Mouse (Mus musculus): Measurements from ENCODE around the gene Drg1.
A peak's percentile ranks its signal among the peaks of the same experiment; 100 is the strongest.
"Not testable (repeated sequence)": the region's sequence is repeated elsewhere in the genome, so short reads cannot be mapped to it uniquely, and the experiment has no call there.

Gene Drg1

GRCm38 (mm10) chr11:3167129-3167528 is 99.1 kb downstream of the Drg1 start:
- DNase-seq (ENCODE audit: low read depth, low spot score), result not testable (repeated sequence)

- DNase-seq (ENCODE audit: low read depth, low spot score), result not testable (repeated sequence)
Measured at GRCm38 (mm10) chr11:3166321-3166720, 99.9 kb downstream of the Drg1 start.

- peak; percentile 45 for DNase-seq (ENCODE audit: low read depth, low spot score)
Measured at GRCm38 (mm10) chr11:3165210-3165782, 100.9 kb downstream of the Drg1 start.

- DNase-seq (ENCODE audit: low read depth, low spot score), result peak; percentile 15
Measured at GRCm38 (mm10) chr11:3163661-3164060, 102.6 kb downstream of the Drg1 start.

GRCm38 (mm10) chr11:3163122-3163521 is 103.1 kb downstream of the Drg1 start:
- peak; percentile 21 for DNase-seq (ENCODE audit: low read depth, low spot score)

- peak; percentile 25 for DNase-seq (ENCODE audit: low read depth, low spot score)
Measured at GRCm38 (mm10) chr11:3162236-3162897, 103.8 kb downstream of the Drg1 start.

GRCm38 (mm10) chr11:3161370-3161769 is 104.8 kb downstream of the Drg1 start:
- peak; percentile 15 for DNase-seq (ENCODE audit: low read depth, low spot score)

- not testable (repeated sequence) for DNase-seq (ENCODE audit: low read depth, low spot score)
Measured at GRCm38 (mm10) chr11:3158800-3159199, 107.4 kb downstream of the Drg1 start.

- DNase-seq (ENCODE audit: low read depth, low spot score), result peak; percentile 41
Measured at GRCm38 (mm10) chr11:3157996-3158395, 108.2 kb downstream of the Drg1 start.

- not testable (repeated sequence) for DNase-seq (ENCODE audit: low read depth, low spot score)
Measured at GRCm38 (mm10) chr11:3156991-3157390, 109.2 kb downstream of the Drg1 start.

GRCm38 (mm10) chr11:3153666-3154397 is 112.4 kb downstream of the Drg1 start:
- DNase-seq (ENCODE audit: low read depth, low spot score), result peak; percentile 57

GRCm38 (mm10) chr11:3151358-3151757 is 114.9 kb downstream of the Drg1 start:
- DNase-seq (ENCODE audit: low read depth, low spot score), result not testable (repeated sequence)

GRCm38 (mm10) chr11:3150677-3151003 is 115.6 kb downstream of the Drg1 start:
- DNase-seq (ENCODE audit: low read depth, low spot score), result not testable (repeated sequence)

GRCm38 (mm10) chr11:3150003-3150676 is 116.1 kb downstream of the Drg1 start:
- DNase-seq (ENCODE audit: low read depth, low spot score), result not testable (repeated sequence)

GRCm38 (mm10) chr11:3149471-3149870 is 116.7 kb downstream of the Drg1 start:
- not testable (repeated sequence) for DNase-seq (ENCODE audit: low read depth, low spot score)

GRCm38 (mm10) chr11:3146806-3147205 is 119.4 kb downstream of the Drg1 start:
- not testable (repeated sequence) for DNase-seq (ENCODE audit: low read depth, low spot score)

- DNase-seq (ENCODE audit: low read depth, low spot score), result not testable (repeated sequence)
Measured at GRCm38 (mm10) chr11:3145359-3146165, 120.7 kb downstream of the Drg1 start.

- DNase-seq (ENCODE audit: low read depth, low spot score), result not testable (repeated sequence)
Measured at GRCm38 (mm10) chr11:3143984-3144383, 122.2 kb downstream of the Drg1 start.

GRCm38 (mm10) chr11:3142413-3142812 is 123.8 kb downstream of the Drg1 start:
- DNase-seq (ENCODE audit: low read depth, low spot score), result not testable (repeated sequence)

GRCm38 (mm10) chr11:3140967-3141535 is 125.2 kb downstream of the Drg1 start:
- not testable (repeated sequence) for DNase-seq (ENCODE audit: low read depth, low spot score)

- DNase-seq (ENCODE audit: low read depth, low spot score), result not testable (repeated sequence)
Measured at GRCm38 (mm10) chr11:3138323-3138722, 127.9 kb downstream of the Drg1 start.
